Mouse (Mus musculus): ENCODE measurements around the gene Rgl2.

The Rgl2 gene

GRCm38 (mm10) chr17:33955555-33956214 lies 26.3 kb downstream of the Rgl2 start, which contains the start of the genes Vps52 and Rps18:
Gene Vps52, plus strand, starts transcription at chr17:33955812.
Gene Rps18, minus strand, starts transcription at chr17:33956001.
- in situ Hi-C loops (cut with MboI; ENCODE audit: low pct_unique_long_range_greater_than_20kb in 1 of 2, low sequenced_read_pairs in 2 of 2, unreplicated experiment in 1 of 2): no loop called here

- in situ Hi-C loops (cut with MboI; ENCODE audit: low pct_unique_long_range_greater_than_20kb in 1 of 2, low sequenced_read_pairs in 2 of 2, unreplicated experiment in 1 of 2): no loop called here
Measured at GRCm38 (mm10) chr17:33956336-33956735, 27.0 kb downstream of the Rgl2 start.

- in situ Hi-C loops (cut with MboI; ENCODE audit: low pct_unique_long_range_greater_than_20kb in 1 of 2, low sequenced_read_pairs in 2 of 2, unreplicated experiment in 1 of 2): no loop called here
Measured at GRCm38 (mm10) chr17:33957493-33957892, 28.1 kb downstream of the Rgl2 start.

- in situ Hi-C loops (cut with MboI; ENCODE audit: low pct_unique_long_range_greater_than_20kb in 1 of 2, low sequenced_read_pairs in 2 of 2, unreplicated experiment in 1 of 2): no loop called here
Measured at GRCm38 (mm10) chr17:33958451-33958850, 29.1 kb downstream of the Rgl2 start.

- in situ Hi-C loops (cut with MboI; ENCODE audit: low pct_unique_long_range_greater_than_20kb in 1 of 2, low sequenced_read_pairs in 2 of 2, unreplicated experiment in 1 of 2): no loop called here
Measured at GRCm38 (mm10) chr17:33959135-33959534, 29.8 kb downstream of the Rgl2 start.

- in situ Hi-C loops (cut with MboI; ENCODE audit: low pct_unique_long_range_greater_than_20kb in 1 of 2, low sequenced_read_pairs in 2 of 2, unreplicated experiment in 1 of 2): no loop called here
Measured at GRCm38 (mm10) chr17:33959948-33960347, 30.6 kb downstream of the Rgl2 start.

GRCm38 (mm10) chr17:33962876-33963275 lies 33.5 kb downstream of the Rgl2 start:
- in situ Hi-C loops (cut with MboI; ENCODE audit: low pct_unique_long_range_greater_than_20kb in 1 of 2, low sequenced_read_pairs in 2 of 2, unreplicated experiment in 1 of 2): no loop called here

GRCm38 (mm10) chr17:33965082-33965845 lies 35.9 kb downstream of the Rgl2 start:
- in situ Hi-C loops (cut with MboI; ENCODE audit: low pct_unique_long_range_greater_than_20kb in 1 of 2, low sequenced_read_pairs in 2 of 2, unreplicated experiment in 1 of 2): loop anchor here in 1 of 2 experiments (5.0 kb wide), 1 partner anchor 37 kb away; the partner anchor contains the start of gene H2-K1

GRCm38 (mm10) chr17:33965846-33966550 lies 36.7 kb downstream of the Rgl2 start:
- in situ Hi-C loops (cut with MboI; ENCODE audit: low pct_unique_long_range_greater_than_20kb in 1 of 2, low sequenced_read_pairs in 2 of 2, unreplicated experiment in 1 of 2): loop anchor here in 1 of 2 experiments (5.0 kb wide), 1 partner anchor 36 kb away; the partner anchor contains the start of gene H2-K1

- in situ Hi-C loops (cut with MboI; ENCODE audit: low pct_unique_long_range_greater_than_20kb in 1 of 2, low sequenced_read_pairs in 2 of 2, unreplicated experiment in 1 of 2): loop anchor here in 1 of 2 experiments (5.0 kb wide), 1 partner anchor 34 kb away; the partner anchor contains the start of gene H2-K1
Measured at GRCm38 (mm10) chr17:33968489-33968888, 39.1 kb downstream of the Rgl2 start.

GRCm38 (mm10) chr17:33968927-33969326 lies 39.6 kb downstream of the Rgl2 start:
- in situ Hi-C loops (cut with MboI; ENCODE audit: low pct_unique_long_range_greater_than_20kb in 1 of 2, low sequenced_read_pairs in 2 of 2, unreplicated experiment in 1 of 2): loop anchor here in 1 of 2 experiments (5.0 kb wide), 1 partner anchor 33 kb away; the partner anchor contains the start of gene H2-K1

- in situ Hi-C loops (cut with MboI; ENCODE audit: low pct_unique_long_range_greater_than_20kb in 1 of 2, low sequenced_read_pairs in 2 of 2, unreplicated experiment in 1 of 2): loop anchor here in 1 of 2 experiments (5.0 kb wide), 1 partner anchor 33 kb away; the partner anchor contains the start of gene H2-K1
Measured at GRCm38 (mm10) chr17:33969394-33969793, 40.1 kb downstream of the Rgl2 start.

- in situ Hi-C loops (cut with MboI; ENCODE audit: low pct_unique_long_range_greater_than_20kb in 1 of 2, low sequenced_read_pairs in 2 of 2, unreplicated experiment in 1 of 2): no loop called here
Measured at GRCm38 (mm10) chr17:33972691-33973090, 43.3 kb downstream of the Rgl2 start.

- in situ Hi-C loops (cut with MboI; ENCODE audit: low pct_unique_long_range_greater_than_20kb in 1 of 2, low sequenced_read_pairs in 2 of 2, unreplicated experiment in 1 of 2): no loop called here
Measured at GRCm38 (mm10) chr17:33973572-33973971, 44.2 kb downstream of the Rgl2 start.

GRCm38 (mm10) chr17:33977861-33978557 lies 48.7 kb downstream of the Rgl2 start:
- in situ Hi-C loops (cut with MboI; ENCODE audit: low pct_unique_long_range_greater_than_20kb in 1 of 2, low sequenced_read_pairs in 2 of 2, unreplicated experiment in 1 of 2): no loop called here

- in situ Hi-C loops (cut with MboI; ENCODE audit: low pct_unique_long_range_greater_than_20kb in 1 of 2, low sequenced_read_pairs in 2 of 2, unreplicated experiment in 1 of 2): no loop called here
Measured at GRCm38 (mm10) chr17:33978631-33979031, 49.3 kb downstream of the Rgl2 start.

GRCm38 (mm10) chr17:33979512-33980050 lies 50.2 kb downstream of the Rgl2 start:
- in situ Hi-C loops (cut with MboI; ENCODE audit: low pct_unique_long_range_greater_than_20kb in 1 of 2, low sequenced_read_pairs in 2 of 2, unreplicated experiment in 1 of 2): no loop called here

Data from mouse embryonic stem cell (cell line).